Mouse (Mus musculus): ENCODE results near the gene Ror2. TPM values are rescaled to one million over a fixed set of nuclear protein-coding genes. Genes with fewer than 3 reads are reported as not detected.
A peak's percentile ranks its signal among the peaks of the same experiment; 100 is the strongest.

Ror2 gene
- polyA plus RNA-seq, 1 experiment from 2014 or later, result 18.2 TPM

- Histone ChIP-seq H3K36me3 (ENCODE audit: insufficient read depth) (no peaks in the 10 kb centered on the region), H3K9me3 (ENCODE audit: low read depth, low read length) (peaks cover 6% of the 10 kb centered on the region; the same call in 1 of the 2 replicates), H3K4me3 (ENCODE audit: low read depth, low read length) (no peak overlapping the region), H3K4me1 (ENCODE audit: insufficient read depth) (peaks cover 20% of the 10 kb centered on the region), H3K9ac (no peak overlapping the region), H3K4me2 (peak overlapping the region; percentile 27; the same call in 1 of the 2 replicates), H3K27ac (ENCODE audit: low read depth) (peak overlapping the region; percentile 30; the same call in 1 of the 2 replicates), H3K27me3 (ENCODE audit: insufficient read depth, low read length) (no peaks in the 10 kb centered on the region)
- ATAC-seq (ENCODE audit: insufficient read depth), result no peak
- peak; percentile 49 for TF ChIP-seq CTCF (IDR thresholded peaks at IDR 0.05; ENCODE audit: low read depth)
- WGBS, result 16% methylated on average over 10 of the region's 10 CpGs
- DNase-seq, result peak; percentile 73
Measured at GRCm38 (mm10) chr13:53163671-53164070, 122.3 kb downstream of the Ror2 start.

- Histone ChIP-seq H3K27ac (ENCODE audit: low read depth) (no peak overlapping the region), H3K4me3 (ENCODE audit: low read depth, low read length) (no peak overlapping the region), H3K4me2 (peak overlapping the region; percentile 27; the same call in 1 of the 2 replicates), H3K36me3 (ENCODE audit: insufficient read depth) (no peaks in the 10 kb centered on the region), H3K9ac (no peak overlapping the region), H3K4me1 (ENCODE audit: insufficient read depth) (peaks cover 20% of the 10 kb centered on the region), H3K27me3 (ENCODE audit: insufficient read depth, low read length) (no peaks in the 10 kb centered on the region), H3K9me3 (ENCODE audit: low read depth, low read length) (peaks cover 6% of the 10 kb centered on the region; the same call in 1 of the 2 replicates)
- DNase-seq (peak; percentile 64), ATAC-seq (ENCODE audit: insufficient read depth) (peak; percentile 45; the same call in 1 of the 2 replicates)
- WGBS, result 29% methylated on average over 8 of the region's 8 CpGs
- no peak for TF ChIP-seq CTCF (IDR thresholded peaks at IDR 0.05; ENCODE audit: low read depth)
Measured at GRCm38 (mm10) chr13:53163060-53163459, 122.9 kb downstream of the Ror2 start.

GRCm38 (mm10) chr13:53159501-53159900, 126.4 kb downstream of the Ror2 start:
- Histone ChIP-seq H3K4me2 (no peak overlapping the region), H3K27me3 (ENCODE audit: insufficient read depth, low read length) (no peaks in the 10 kb centered on the region), H3K9me3 (ENCODE audit: low read depth, low read length) (no peaks in the 10 kb centered on the region), H3K4me1 (ENCODE audit: insufficient read depth) (peaks cover 41% of the 10 kb centered on the region), H3K36me3 (ENCODE audit: insufficient read depth) (no peaks in the 10 kb centered on the region), H3K9ac (no peak overlapping the region), H3K27ac (ENCODE audit: low read depth) (no peak overlapping the region), H3K4me3 (ENCODE audit: low read depth, low read length) (no peak overlapping the region)
- ATAC-seq (ENCODE audit: insufficient read depth) (no peak), DNase-seq (no peak)
- 73% methylated on average over 6 of the region's 6 CpGs for WGBS
- TF ChIP-seq CTCF (IDR thresholded peaks at IDR 0.05; ENCODE audit: low read depth), result no peak

DNA sequence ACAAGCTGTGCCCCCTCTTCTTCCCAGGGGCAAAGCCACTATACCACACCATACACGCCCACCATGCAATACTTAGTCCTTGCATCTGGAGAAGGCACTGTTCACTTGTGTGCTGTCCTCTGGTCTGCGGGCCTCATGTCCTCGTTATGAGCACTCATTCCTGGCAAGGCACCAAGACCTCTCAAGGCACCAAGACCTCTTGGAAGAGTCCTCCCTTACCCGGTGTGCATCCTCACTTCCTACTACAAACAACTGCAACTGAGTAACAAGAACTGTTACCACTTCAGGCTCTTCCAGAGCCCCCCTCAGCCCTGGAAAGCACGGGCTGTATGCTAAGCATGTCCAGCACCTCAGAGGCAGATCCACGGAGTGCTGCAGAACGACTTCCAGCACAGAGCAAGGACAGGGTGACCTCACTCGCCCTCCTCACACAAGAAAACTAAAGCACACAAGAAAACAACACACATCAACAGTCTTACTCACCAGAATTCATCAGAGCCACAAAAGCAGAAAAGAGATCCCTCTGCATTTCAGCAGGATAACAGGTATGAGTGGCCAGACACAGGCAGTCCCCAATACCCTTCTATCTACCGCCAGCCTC, 127.4 kb downstream of the Ror2 start:
- Histone ChIP-seq H3K27me3 (ENCODE audit: insufficient read depth, low read length) (no peaks in the 10 kb centered on the region), H3K36me3 (ENCODE audit: insufficient read depth) (no peaks in the 10 kb centered on the region), H3K9me3 (ENCODE audit: low read depth, low read length) (no peaks in the 10 kb centered on the region), H3K4me1 (ENCODE audit: insufficient read depth) (peaks cover 35% of the 10 kb centered on the region), H3K4me3 (ENCODE audit: low read depth, low read length) (no peak overlapping the region), H3K27ac (ENCODE audit: low read depth) (no peak overlapping the region), H3K4me2 (no peak overlapping the region), H3K9ac (no peak overlapping the region)
- DNase-seq (no peak), ATAC-seq (ENCODE audit: insufficient read depth) (no peak)
- no peak for TF ChIP-seq CTCF (IDR thresholded peaks at IDR 0.05; ENCODE audit: low read depth)
- 51% methylated on average over 9 of the region's 9 CpGs for WGBS

DNA sequence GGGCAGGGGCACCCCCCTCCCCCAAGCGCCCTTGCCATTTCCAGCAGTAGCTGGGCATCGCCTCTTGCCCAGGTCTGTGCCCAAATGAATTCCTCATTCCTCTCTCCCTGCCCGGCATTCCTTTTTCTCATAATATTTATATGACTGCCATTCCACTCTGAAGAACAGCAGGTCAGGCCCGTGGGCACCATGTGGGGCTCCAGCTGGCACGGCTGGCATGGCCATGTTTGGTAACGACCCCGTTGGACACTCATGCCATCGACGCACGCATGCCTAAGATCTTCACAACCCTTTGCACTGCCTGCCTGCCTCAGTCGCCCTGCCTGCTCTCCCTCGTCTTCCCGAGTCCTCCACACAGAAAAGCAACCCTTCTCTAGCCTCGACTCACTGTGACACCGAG, 129.0 kb downstream of the Ror2 start:
- ATAC-seq (ENCODE audit: insufficient read depth), result no peak
- H3K36me3 ChIP-seq (ENCODE audit: insufficient read depth), result no peaks in the 10 kb centered on the region
- peaks cover 29% of the 10 kb centered on the region for H3K4me1 ChIP-seq (ENCODE audit: insufficient read depth)
- 70% methylated on average over 15 of the region's 15 CpGs for WGBS
- peak overlapping the region; percentile 81; the same call in 1 of the 2 replicates for H3K27ac ChIP-seq (ENCODE audit: low read depth)
- no peak overlapping the region for H3K4me3 ChIP-seq (ENCODE audit: low read depth, low read length)
- no peak for DNase-seq
- H3K9ac ChIP-seq, result no peak overlapping the region
- no peaks in the 10 kb centered on the region for H3K27me3 ChIP-seq (ENCODE audit: insufficient read depth, low read length)
- no peak for TF ChIP-seq CTCF (IDR thresholded peaks at IDR 0.05; ENCODE audit: low read depth)
- no peak overlapping the region for H3K4me2 ChIP-seq
- H3K9me3 ChIP-seq (ENCODE audit: low read depth, low read length), result no peaks in the 10 kb centered on the region

GRCm38 (mm10) chr13:53156282-53156681, 129.6 kb downstream of the Ror2 start:
- TF ChIP-seq CTCF (IDR thresholded peaks at IDR 0.05; ENCODE audit: low read depth), result no peak
- H3K36me3 ChIP-seq (ENCODE audit: insufficient read depth), result no peaks in the 10 kb centered on the region
- peaks cover 35% of the 10 kb centered on the region for H3K4me1 ChIP-seq (ENCODE audit: insufficient read depth)
- H3K27ac ChIP-seq (ENCODE audit: low read depth), result peak overlapping the region; percentile 81; the same call in 1 of the 2 replicates
- H3K9me3 ChIP-seq (ENCODE audit: low read depth, low read length), result no peaks in the 10 kb centered on the region
- WGBS, result 68% methylated on average over 6 of the region's 6 CpGs
- H3K27me3 ChIP-seq (ENCODE audit: insufficient read depth, low read length), result no peaks in the 10 kb centered on the region
- H3K9ac ChIP-seq, result no peak overlapping the region
- no peak for ATAC-seq (ENCODE audit: insufficient read depth)
- no peak overlapping the region for H3K4me3 ChIP-seq (ENCODE audit: low read depth, low read length)
- DNase-seq, result no peak
- no peak overlapping the region for H3K4me2 ChIP-seq

DNA sequence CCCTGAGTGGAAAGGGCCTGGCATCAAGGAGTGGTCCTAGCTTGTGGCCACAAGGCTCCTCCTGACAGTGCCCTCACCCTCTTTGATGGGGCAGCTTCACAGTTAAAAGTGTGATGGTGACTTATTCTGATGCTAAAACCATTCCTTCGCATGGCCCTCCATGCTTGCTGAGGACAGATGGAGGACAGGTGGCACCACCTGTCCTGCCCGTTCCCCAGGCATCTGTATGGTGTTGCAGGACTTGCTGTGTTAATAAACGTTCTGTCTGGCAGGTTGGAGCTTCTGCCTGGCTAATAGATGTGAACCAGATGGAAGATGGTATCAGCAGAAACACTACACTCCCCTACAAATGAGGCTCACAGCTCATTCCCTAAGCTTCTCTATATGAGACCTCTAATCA, 140.4 kb downstream of the Ror2 start:
- Histone ChIP-seq H3K27me3 (ENCODE audit: insufficient read depth, low read length) (no peaks in the 10 kb centered on the region), H3K4me3 (ENCODE audit: low read depth, low read length) (no peak overlapping the region), H3K4me2 (no peak overlapping the region), H3K36me3 (ENCODE audit: insufficient read depth) (no peaks in the 10 kb centered on the region), H3K27ac (ENCODE audit: low read depth) (no peak overlapping the region), H3K9me3 (ENCODE audit: low read depth, low read length) (no peaks in the 10 kb centered on the region), H3K4me1 (ENCODE audit: insufficient read depth) (no peaks in the 10 kb centered on the region), H3K9ac (no peak overlapping the region)
- ATAC-seq (ENCODE audit: insufficient read depth) (no peak), DNase-seq (no peak)
- 73% methylated on average over 3 of the region's 3 CpGs for WGBS
- no peak for TF ChIP-seq CTCF (IDR thresholded peaks at IDR 0.05; ENCODE audit: low read depth)
